Mouse (Mus musculus) urinary bladder, postnatal 4 days (tissue): ENCODE measurements around the gene Socs2.
"Not testable (repeated sequence)": the region's sequence is repeated elsewhere in the genome, so short reads cannot be mapped to it uniquely, and the experiment has no call there.

Source experiments
- DNase-seq, 2 experiments: peaks; one replicate each; pipeline ENCODE4 v3.0.0; 2021 to 2022; ENCODE audit warnings: low spot score in 2 of 2

The Socs2 gene

DNA sequence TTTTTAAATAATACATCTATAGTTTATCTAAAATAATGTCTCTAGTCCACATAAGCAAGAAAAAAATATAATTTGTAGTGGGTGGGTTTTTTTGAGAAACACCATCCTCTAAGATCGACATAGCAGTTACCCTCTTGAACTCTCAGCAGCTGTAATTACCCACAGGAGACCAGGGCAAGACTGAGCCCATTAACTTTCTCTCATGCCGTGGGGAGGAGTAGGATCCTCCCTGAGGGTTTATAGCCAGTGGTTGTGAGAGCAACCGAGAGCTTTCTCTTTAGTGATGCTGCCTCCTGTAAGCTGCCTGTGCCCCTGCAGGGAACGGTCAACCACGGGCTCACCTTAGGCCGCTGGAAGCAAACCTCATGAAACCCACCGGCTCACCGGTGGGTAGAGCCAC, 24.9 kb downstream of the Socs2 start:
- no peak for DNase-seq

- DNase-seq: no peak
Measured at GRCm38 (mm10) chr10:95390871-95391270, 26.1 kb downstream of the Socs2 start.

GRCm38 (mm10) chr10:95389805-95390204, 27.2 kb downstream of the Socs2 start:
- not testable (repeated sequence) for DNase-seq

GRCm38 (mm10) chr10:95388821-95389477, 28.0 kb downstream of the Socs2 start:
- no peak for DNase-seq

DNA sequence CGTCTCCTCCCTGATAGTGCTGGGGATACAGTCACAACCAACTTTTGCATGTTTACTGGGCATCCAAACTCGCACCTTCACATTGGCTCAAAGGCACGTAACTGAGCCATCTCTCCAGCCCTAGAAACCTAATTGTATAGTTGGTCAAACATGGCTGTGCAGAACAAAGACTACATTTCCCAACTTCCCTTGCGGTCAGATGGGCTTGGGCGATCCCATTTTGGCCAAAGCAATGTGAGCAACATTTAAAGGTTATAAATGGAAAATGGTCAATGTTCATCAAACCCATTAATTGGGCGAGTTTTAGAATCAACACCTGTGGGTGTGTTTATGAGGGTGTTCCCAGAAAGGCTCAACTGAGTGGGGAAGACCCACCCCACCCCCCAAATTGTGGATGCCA, 30.5 kb downstream of the Socs2 start:
- no peak for DNase-seq

DNA sequence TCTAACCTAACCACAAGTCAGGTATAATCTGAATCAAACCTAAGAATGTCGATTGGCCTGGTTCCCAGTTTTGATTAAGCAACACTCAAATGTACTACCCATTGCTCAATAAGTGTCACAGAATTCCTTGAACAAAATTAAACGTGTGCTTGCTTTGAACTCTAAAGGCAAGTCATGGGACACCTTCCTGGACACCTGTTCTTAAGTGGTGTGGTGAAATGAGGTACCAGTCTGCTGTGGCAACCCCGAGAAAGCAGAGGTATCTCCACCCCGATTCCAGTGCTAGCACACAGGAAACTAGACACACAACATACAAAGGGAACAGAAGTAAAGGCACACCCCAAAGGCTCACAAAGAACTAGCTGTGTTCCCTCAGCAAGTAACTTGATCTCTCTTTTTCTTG, 31.2 kb downstream of the Socs2 start:
- no peak for DNase-seq

GRCm38 (mm10) chr10:95385081-95385480, 31.9 kb downstream of the Socs2 start:
- DNase-seq: no peak

DNA sequence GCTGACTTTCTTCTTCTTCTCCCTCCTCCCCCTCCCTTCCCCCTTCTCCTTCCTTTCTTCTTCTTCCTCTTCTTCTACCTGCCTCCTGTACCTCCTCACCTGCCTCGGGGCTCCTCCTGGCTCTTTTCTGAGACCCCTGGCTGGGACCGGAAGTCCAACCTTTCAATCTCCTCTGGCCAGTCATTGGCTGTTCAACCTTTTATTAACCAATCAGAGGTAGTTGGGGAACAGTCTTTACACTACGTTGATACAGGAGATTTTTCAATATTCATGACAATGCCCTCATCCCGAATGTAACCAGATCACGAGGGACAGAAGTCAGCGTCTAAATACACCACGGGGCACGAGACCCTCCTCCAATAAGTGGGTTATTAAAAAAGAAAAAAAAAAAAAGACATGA, 32.5 kb downstream of the Socs2 start:
- DNase-seq: no peak

- no peak for DNase-seq
Measured at GRCm38 (mm10) chr10:95373340-95373739, 43.6 kb downstream of the Socs2 start.

DNA sequence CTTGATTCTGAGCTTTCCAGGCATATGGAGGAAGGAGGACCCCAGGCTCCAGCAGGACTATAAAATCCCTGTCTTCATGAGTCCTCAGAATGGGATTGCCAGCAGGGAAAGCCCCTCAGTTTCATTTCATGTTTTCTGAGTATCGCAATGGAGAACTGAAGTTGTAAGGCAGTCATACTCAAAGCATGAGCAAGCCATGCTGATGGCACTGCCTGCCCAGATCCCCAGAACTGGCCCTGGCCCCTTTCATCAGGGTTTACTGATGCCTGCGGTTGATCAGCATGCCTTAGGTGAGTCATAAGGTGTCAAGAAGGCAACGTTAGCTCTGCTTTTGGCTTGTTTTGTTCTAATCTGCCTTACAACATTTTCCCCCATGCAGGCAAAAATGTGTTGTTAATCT, 45.0 kb downstream of the Socs2 start:
- DNase-seq: no peak

- DNase-seq: no peak
Measured at GRCm38 (mm10) chr10:95369190-95369589, 47.8 kb downstream of the Socs2 start.

DNA sequence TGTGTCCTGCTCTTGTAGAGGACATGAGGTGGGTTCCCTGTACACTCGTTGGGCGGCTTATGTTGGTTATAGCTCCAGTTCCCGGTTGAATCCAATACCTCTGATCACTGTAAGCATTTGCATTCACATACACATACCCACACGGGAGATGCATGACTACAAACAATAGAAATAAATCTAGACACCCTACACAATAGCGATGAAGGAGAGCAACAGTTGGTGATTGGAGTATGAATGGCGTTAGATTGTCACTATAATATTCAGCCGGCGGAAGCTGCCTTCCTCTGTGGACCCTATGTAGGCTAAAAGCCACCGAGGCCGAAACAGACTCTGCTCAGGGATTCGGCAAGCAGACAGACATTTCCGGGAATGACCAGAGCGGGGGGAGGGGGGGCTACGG, 48.8 kb downstream of the Socs2 start:
- DNase-seq: no peak

GRCm38 (mm10) chr10:95367661-95368089, 49.3 kb downstream of the Socs2 start:
- DNase-seq: no peak

DNA sequence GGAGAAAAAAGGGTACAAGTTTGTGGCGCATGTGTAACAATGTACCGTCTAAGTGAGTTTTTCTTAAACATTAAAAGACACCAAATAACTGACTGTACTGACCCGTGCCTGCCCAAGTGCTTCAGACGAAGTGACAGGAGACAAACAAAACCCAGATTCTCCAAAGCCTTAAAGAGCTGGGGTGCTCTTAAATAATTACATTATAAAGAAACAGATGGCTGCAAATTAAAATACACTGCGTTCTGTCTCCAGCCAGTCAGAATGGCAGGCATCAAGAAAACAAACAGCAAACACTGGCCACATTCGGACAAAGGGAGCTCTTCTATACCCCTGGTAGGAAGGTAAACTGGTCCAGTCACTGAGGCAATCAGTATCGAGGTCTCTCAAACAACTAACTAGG, 49.7 kb downstream of the Socs2 start:
- no peak for DNase-seq

- no peak for DNase-seq
Measured at GRCm38 (mm10) chr10:95362326-95362725, 54.7 kb downstream of the Socs2 start.

- no peak for DNase-seq
Measured at GRCm38 (mm10) chr10:95361260-95361841, 55.6 kb downstream of the Socs2 start.

- no peak for DNase-seq
Measured at GRCm38 (mm10) chr10:95360048-95360447, 56.9 kb downstream of the Socs2 start.

DNA sequence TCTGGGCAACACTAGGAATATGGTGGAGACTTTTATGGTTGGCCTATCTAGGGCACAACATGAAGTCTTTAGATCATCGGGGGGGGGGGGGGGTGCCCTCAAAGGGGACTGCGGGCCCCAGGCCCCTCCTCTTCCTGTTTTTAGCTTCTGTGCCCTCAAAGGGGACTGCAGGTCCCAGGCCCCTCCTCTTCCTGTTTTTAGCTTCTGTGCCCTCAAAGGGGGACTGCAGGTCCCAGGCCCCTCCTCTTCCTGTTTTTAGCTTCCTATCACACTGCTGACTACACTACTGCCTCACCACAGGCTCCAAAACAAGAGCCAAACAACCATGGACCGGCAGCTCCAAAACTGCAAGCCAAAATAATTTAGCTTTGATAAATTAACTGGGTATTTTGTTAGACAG, 59.3 kb downstream of the Socs2 start:
- no peak for DNase-seq

GRCm38 (mm10) chr10:95356711-95357110, 60.3 kb downstream of the Socs2 start:
- no peak for DNase-seq

DNA sequence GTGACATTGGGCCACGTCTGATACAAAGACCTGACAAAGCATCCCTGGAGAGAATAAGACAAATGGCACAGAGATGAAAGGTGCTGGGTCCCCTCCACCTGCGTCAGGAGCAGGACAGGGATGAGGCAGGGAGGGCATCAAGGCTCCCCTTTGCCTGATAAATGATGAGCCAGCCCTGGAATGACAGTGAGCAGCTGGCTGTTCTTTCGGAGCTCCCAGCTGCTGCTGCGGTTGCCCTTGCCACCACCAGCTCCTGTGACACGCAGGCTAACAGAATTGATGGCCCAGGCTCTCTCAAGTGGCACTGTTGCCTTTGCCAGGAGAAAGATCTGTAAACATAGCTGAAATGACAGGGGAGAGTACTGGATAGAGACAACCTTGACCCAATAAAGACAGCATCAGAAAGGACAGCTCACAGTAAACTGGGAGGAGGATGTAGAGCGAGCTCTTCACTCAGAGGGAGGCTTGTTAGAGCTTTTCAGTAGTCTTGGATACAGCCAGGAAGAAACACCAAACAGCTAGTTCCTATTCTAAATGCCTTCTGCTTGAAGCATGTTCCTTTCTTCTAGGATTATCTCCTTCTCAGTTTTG, 61.2 kb downstream of the Socs2 start:
- DNase-seq: no peak

- DNase-seq: no peak
Measured at GRCm38 (mm10) chr10:95354673-95355072, 62.3 kb downstream of the Socs2 start.

DNA sequence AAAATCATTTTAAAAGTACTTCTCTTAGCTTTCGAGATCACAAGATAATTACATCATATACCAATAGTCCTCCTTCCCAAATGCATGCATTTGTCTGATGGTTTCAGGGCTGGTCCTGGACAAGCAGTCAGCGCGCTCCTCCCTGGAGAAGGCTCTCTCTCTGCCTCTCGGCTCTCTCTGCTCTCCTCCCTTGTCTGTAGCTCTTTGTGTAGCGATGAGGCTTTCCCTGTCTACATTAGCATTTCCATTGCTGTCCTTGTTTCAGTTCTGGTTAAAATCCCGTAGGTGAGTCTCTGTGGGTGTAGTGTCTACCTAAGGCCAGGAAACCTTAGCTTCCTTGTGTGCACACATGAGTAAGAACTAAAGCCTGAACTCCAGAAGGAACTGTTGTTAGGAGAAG, 62.9 kb downstream of the Socs2 start:
- DNase-seq: no peak

- DNase-seq: no peak
Measured at GRCm38 (mm10) chr10:95348457-95348856, 68.5 kb downstream of the Socs2 start.
